In the genomic region with DNA sequence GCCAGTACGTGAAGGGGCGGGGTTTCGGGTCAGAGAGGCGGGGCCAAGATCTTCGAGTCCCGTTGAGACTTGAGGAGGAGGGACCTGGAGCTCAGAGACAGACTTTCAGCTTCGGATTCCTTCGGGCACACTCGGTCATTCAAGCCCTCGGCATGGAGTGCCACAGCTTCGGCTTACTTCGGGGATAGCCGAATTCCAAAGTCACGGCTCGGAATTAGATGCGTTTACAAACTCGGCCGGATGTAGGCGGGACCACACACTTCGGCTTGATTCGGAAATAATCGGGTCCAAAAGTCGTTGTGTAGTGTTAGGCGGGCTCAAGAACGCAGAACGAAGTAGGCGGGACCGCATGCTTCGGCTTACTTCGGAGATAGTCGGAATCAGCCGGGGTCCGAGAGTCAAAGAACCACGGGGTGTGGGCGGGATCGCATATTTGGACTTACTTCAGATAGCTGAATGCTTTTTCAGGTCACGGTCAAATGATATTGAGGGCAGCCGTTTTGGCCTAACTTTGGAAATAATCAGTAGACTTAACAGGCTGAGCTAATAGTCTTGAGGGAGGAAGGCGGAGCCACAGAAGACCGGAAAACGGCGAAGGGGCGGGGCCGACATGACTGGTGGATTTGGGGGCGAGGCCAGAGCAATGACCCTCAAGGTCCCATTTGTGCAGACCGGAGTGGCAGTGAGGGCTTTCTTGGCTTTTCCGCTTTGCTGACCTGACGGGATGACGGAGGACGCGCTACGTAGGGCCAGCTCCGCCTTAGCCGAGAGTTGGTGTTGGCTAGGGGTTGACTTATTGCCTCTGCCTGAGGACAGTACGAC, we compare ENCODE assay signal across 8 mouse cellular contexts. TPM values are rescaled to one million over a fixed set of nuclear protein-coding genes. Genes with fewer than 3 reads are reported as not detected.
DNase-seq lines count a peak whose midpoint lies in the region; ATAC-seq lines count a peak whose summit lies in the region.

Gene Mboat7, minus strand, starts transcription at position 537 of the 822 bp plus-strand sequence.

- peak within 1 kb of the TSS; percentile 76 for H3K4me2 ChIP-seq in heart, embryonic 14.5 days (ENCODE audit: low read length)
- H3K4me2 ChIP-seq in liver, embryonic 13.5 days, result peak within 1 kb of the TSS; percentile 97
- peak within 1 kb of the TSS; percentile 64 for H3K4me2 ChIP-seq in stomach, embryonic 16.5 days (ENCODE audit: low read depth, low read length)

- H3K4me3 ChIP-seq in heart, embryonic 14.5 days (ENCODE audit: control insufficient read depth in 1 of 2, insufficient read depth in 1 of 2, low read depth in 1 of 2, low read length in 2 of 2), result peak within 1 kb of the TSS; percentile 59 to 66
- peak within 1 kb of the TSS; percentile 76 for H3K4me3 ChIP-seq in liver, embryonic 13.5 days (replicated peaks)
- H3K4me3 ChIP-seq in stomach, embryonic 16.5 days (replicated peaks; ENCODE audit: low read length), result peak within 1 kb of the TSS; percentile 81

- peak within 1 kb of the TSS; percentile 96 to 98 for H3K27ac ChIP-seq in heart, embryonic 14.5 days (replicated peaks in 1 of 2; ENCODE audit: control insufficient read depth in 1 of 2, insufficient read depth in 1 of 2, low read depth in 2 of 2, low read length in 2 of 2)
- peak within 1 kb of the TSS; percentile 89 for H3K27ac ChIP-seq in liver, embryonic 13.5 days
- peak within 1 kb of the TSS; percentile 93 for H3K27ac ChIP-seq in stomach, embryonic 16.5 days (ENCODE audit: low read length)

- DNase-seq in c-Kit-negative CD71-positive TER-119-positive erythroid progenitor cells, embryonic 14.5 days (ENCODE audit: low read depth, low spot score), result peak; percentile 89
- peak; percentile 99 for DNase-seq in fibroblast of lung, adult 2 months (ENCODE audit: low read depth)
- peak; percentile 99 for DNase-seq in kidney, postnatal 14 days
- DNase-seq in liver, embryonic 13.5 days, result peak; percentile 93
- DNase-seq in neural tube, embryonic 10.5 days (ENCODE audit: extremely low spot score, low spot score), result peak; percentile 95

- peak; percentile 79 for ATAC-seq in CD4-positive, CD25-positive, alpha-beta regulatory T cell, adult 4 months
- ATAC-seq in heart, embryonic 14.5 days (ENCODE audit: insufficient number of reproducible peaks, insufficient read depth, low FRiP score, low read depth), result peak; percentile 90
- peak; percentile 82 for ATAC-seq in liver, embryonic 13.5 days (ENCODE audit: low read depth)
- ATAC-seq in stomach, embryonic 16.5 days (ENCODE audit: insufficient read depth, low FRiP score), result peak; percentile 89

- H3K9me3 ChIP-seq in heart, embryonic 14.5 days (ENCODE audit: control insufficient read depth, low read length), result no peaks in the 10 kb centered on the region
- H3K9me3 ChIP-seq in liver, embryonic 13.5 days (replicated peaks), result no peaks in the 10 kb centered on the region
- no peaks in the 10 kb centered on the region for H3K9me3 ChIP-seq in stomach, embryonic 16.5 days (replicated peaks; ENCODE audit: control insufficient read depth, low read length)

- H3K9ac ChIP-seq in heart, embryonic 14.5 days (ENCODE audit: low read length), result peak within 1 kb of the TSS; percentile 85
- H3K9ac ChIP-seq in liver, embryonic 13.5 days, result peak within 1 kb of the TSS; percentile 83
- H3K9ac ChIP-seq in stomach, embryonic 16.5 days (ENCODE audit: low read length), result peak within 1 kb of the TSS; percentile 88

- WGBS in heart, embryonic 14.5 days, result under 1% methylated on average over 55 of the region's 55 CpGs
- under 1% methylated on average over 55 of the region's 55 CpGs for WGBS in liver, embryonic 13.5 days (ENCODE audit: insufficient replicate concordance)
- under 1% methylated on average over 55 of the region's 55 CpGs for WGBS in stomach, embryonic 16.5 days

- no peaks in the 10 kb centered on the region for H3K27me3 ChIP-seq in heart, embryonic 14.5 days (ENCODE audit: control insufficient read depth, insufficient read depth, low read length)
- no peaks in the 10 kb centered on the region for H3K27me3 ChIP-seq in liver, embryonic 13.5 days
- H3K27me3 ChIP-seq in stomach, embryonic 16.5 days (ENCODE audit: control insufficient read depth, insufficient read depth, low read length), result no peaks in the 10 kb centered on the region

- peaks cover 39% of the 10 kb centered on the region for H3K36me3 ChIP-seq in heart, embryonic 14.5 days (ENCODE audit: control insufficient read depth, insufficient read depth, low read length)
- peaks cover 16% of the 10 kb centered on the region; the same call in 1 of the 2 replicates for H3K36me3 ChIP-seq in liver, embryonic 13.5 days
- H3K36me3 ChIP-seq in stomach, embryonic 16.5 days (ENCODE audit: control insufficient read depth, insufficient read depth, low read length), result no peaks in the 10 kb centered on the region

- H3K4me1 ChIP-seq in heart, embryonic 14.5 days (ENCODE audit: control insufficient read depth in 2 of 2, insufficient read depth in 2 of 2, low read length in 2 of 2), result peaks cover 13 to 16% of the 10 kb centered on the region in 2 experiments
- H3K4me1 ChIP-seq in liver, embryonic 13.5 days (replicated peaks), result peaks cover 45% of the 10 kb centered on the region
- peaks cover 17% of the 10 kb centered on the region for H3K4me1 ChIP-seq in stomach, embryonic 16.5 days (ENCODE audit: control insufficient read depth, insufficient read depth, low read length)

RNA-seq across cellular contexts. Expression of gene Mboat7, which starts in this region (rescaled TPM):
- polyA plus RNA-seq in CD4-positive, CD25-positive, alpha-beta regulatory T cell, adult 4 months (2017; shearing (Covaris generic)), result 10 to 100 TPM; 19.4 to 25.7 TPM
- polyA plus RNA-seq in heart, embryonic 14.5 days (2014; fragmentation: Nextera tagmentation; extraction: Ambion mirVana), result 25.5 and 28.4 TPM in 2 replicates
- 19.8 and 20.0 TPM in 2 replicates for polyA plus RNA-seq in liver, embryonic 13.5 days (2015; fragmentation: Nextera tagmentation; extraction: Ambion mirVana)
- 44.5 and 48.6 TPM in 2 replicates for polyA plus RNA-seq in stomach, embryonic 16.5 days (2015; fragmentation: Nextera tagmentation; extraction: Ambion mirVana)

Comparison
In these comparisons a context has a peak if more than half of its experiments do, and no peak if none do; other contexts are left out.
1. Peak in every context shown above with its lines: DNase-seq, ATAC-seq, H3K4me3 ChIP-seq and H3K27ac ChIP-seq.